Mouse (Mus musculus) gastrocnemius, postnatal 10 days (tissue): ENCODE measurements at regions not wholly inside any gene's neighbourhood (a gene's known extent, or its start where the extent isn't known, plus 50 kb on each side); places are given as distances from the start of the nearest gene placed in this dataset.

Experiments used
- DNase-seq: peaks from one replicate; pipeline ENCODE4 v3.0.0; 2021; ENCODE audit warnings: mixed read lengths

DNA sequence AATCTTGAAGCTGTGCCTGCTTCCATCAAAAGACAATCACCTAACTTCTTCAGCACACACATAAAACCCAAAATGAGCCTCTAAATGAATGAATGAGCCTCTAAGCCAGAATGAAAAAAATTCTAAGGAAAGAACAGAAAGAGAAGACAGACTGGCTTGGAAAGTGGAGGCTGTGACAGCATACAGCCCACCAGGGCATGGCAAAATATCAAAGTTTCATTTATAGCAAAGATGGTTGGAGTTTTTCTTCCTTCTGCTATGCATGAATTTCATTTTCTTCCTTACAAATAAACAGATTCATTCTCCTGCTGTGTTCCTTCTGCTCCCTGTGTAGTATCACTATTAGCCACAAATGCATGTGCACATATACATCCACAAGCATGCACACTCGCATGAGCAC, 247.7 kb upstream of the Spred2 start:
- no peak for DNase-seq

DNA sequence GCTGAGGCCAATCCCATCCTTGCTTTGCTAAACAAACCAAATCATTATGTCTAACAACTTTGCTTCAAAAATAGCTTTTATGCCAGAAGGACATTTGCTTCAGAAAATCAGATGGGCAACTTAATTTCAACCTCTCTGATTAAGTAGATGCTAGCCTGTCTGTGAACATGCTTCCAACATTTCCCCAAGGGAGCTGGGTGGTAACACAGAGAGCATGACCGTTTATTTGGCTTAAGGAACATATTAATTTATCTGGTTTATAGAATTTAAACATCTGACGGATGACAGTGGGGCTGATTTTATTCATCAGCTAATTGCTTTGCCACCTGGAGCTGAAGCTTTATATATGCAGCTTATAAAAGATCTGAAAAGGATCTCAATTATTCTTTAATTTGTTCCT, 245.1 kb upstream of the Spred2 start:
- no peak for DNase-seq

DNA sequence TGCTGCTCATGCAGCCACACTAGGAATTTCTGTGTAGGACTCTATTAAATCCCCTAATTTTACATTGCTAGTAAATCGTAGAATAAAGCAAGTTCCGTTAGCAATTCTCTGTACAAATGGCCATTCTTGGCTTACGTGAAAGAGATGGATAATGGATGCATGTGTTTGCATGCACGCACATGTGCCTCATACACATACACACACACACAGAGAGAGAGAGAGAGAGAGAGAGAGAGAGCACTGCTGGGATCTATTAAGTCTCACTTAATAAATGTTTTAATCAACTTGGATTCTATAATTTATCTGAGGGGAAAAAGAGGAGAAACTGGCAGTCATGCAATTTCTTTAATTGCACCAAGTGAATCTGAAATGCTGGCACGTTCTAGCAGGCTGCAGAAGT, 244.5 kb upstream of the Spred2 start:
- DNase-seq: no peak

- DNase-seq: no peak
These were observed 223.0 kb upstream of the Spred2 start for GRCm38 (mm10) chr11:19701198-19701597.

- DNase-seq: peak; percentile 17
These were observed 215.4 kb upstream of the Spred2 start for GRCm38 (mm10) chr11:19708821-19709220.

DNA sequence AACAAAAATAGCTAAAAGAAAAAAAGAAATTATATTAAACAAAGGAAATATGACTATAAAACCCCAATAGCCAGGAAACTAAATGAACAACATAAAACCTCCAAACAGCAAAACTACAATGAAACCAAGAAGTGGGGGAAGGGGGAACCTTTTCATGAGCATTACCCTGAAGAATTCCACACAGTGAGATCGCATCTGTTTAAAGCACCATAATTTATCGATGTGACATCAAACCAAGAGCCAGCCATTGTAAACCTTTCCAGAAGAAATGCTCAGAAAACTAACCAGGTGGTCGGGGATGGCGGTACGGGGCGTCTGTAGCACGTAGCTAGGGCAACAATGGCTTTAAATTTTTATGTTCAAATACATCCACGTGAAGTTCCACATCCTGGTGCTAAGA, 214.8 kb upstream of the Spred2 start:
- no peak for DNase-seq

- DNase-seq: no peak
These were observed 211.1 kb upstream of the Spred2 start for GRCm38 (mm10) chr11:19713091-19713490.

DNA sequence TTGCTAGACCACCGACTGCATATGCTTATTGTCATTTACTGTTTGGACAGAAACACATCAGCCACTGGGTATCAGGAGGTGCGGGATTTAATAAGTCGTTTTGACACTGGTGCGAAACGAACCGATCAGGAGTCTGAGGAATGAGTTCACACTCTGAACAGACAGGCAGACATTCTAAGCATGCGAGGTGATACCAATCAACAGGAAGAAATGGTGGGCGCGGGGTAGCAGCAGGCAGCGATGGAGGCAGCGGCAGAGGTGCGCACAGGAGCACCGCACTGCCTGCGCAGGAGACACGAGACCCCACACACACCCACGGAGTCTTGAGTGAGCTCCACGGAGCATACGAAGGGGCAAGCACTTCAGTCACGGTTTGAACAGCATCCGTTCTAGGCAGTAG, 210.6 kb upstream of the Spred2 start:
- DNase-seq: no peak

- no peak for DNase-seq
These were observed 210.0 kb upstream of the Spred2 start for GRCm38 (mm10) chr11:19714211-19714610.

GRCm38 (mm10) chr11:19714888-19715595, 209.1 kb upstream of the Spred2 start:
- DNase-seq: no peak

GRCm38 (mm10) chr11:19718165-19718564, 206.0 kb upstream of the Spred2 start:
- DNase-seq: no peak

DNA sequence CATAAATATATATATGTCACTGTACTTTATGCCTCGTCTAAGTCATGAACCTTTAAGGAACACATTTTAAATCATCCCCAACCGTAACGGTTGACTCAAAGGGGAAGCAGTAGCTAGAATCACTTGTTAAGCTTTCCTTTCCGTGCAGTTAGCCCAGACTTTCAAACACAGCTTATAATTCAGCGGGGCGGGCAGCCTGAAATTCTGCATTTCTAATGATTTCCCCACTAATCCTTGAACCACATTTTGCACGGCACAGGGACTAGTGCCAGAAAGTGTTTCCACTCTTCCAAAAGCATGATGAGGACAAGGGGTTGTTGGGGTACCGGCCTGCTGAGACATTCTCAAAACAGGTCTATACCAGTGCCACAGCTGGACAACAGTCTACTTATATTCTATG, 195.1 kb upstream of the Spred2 start:
- DNase-seq: no peak

GRCm38 (mm10) chr11:19730747-19731146, 193.4 kb upstream of the Spred2 start:
- no peak for DNase-seq

DNA sequence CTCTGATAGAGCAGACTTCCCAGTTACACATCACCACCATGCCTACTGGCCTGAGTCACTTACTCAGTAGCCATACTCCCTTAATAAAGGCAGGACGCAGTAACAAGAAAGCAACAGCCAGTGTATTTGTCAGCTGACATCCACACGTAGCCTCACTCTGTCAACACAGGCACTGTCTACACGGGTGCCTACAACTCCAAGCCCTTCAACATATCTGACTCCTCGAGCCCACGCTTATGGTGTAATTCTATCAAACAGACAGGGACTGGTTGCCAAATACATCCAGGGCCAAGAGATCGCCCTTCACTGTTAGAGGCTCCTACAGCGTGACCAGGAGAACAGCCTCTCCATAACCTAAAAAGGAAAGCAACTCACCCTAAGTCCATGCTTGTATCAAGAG, 188.1 kb upstream of the Spred2 start:
- DNase-seq: no peak

GRCm38 (mm10) chr11:19736926-19737325, 187.2 kb upstream of the Spred2 start:
- no peak for DNase-seq

- no peak for DNase-seq
These were observed 186.8 kb upstream of the Spred2 start for GRCm38 (mm10) chr11:19737331-19737730.

DNA sequence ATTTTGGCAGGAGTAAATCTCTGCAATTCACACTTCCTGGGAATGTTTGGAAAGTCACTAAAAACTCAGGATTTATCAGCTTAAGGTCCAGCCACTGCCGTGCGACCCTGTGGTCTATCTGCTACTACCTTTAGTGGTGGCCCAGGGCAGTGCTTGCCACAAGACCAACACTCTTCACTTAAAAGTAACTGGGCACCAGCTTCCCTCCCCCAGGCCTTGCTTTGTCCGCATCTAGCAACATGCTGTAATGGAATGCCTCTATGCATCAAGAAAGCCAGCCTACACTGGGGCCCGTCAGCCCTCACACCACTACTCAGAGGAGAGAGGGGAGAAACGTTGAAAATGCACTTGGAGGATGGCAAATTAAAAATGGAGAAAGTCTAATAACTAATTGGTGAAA, 186.4 kb upstream of the Spred2 start:
- no peak for DNase-seq

GRCm38 (mm10) chr11:19739527-19740151, 184.5 kb upstream of the Spred2 start:
- DNase-seq: no peak

DNA sequence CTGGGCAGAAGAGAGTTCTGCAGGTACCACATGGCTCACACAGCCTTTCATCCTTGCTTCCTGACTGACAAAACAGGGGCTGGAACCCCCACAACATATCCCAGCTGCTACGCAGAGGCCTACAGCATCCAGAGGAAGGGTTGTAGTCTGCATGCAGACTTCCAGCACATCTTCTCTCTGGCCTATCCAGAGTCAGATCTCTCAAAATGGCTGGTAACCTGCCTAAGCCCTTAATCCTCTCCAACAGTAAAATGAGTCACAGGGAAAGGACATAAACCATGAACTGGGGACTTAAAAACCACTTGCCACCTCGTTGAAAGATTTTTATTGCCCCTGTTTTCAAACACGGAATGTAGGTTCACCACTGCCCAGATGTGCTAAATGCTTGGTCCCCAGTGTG, 183.6 kb upstream of the Spred2 start:
- no peak for DNase-seq

DNA sequence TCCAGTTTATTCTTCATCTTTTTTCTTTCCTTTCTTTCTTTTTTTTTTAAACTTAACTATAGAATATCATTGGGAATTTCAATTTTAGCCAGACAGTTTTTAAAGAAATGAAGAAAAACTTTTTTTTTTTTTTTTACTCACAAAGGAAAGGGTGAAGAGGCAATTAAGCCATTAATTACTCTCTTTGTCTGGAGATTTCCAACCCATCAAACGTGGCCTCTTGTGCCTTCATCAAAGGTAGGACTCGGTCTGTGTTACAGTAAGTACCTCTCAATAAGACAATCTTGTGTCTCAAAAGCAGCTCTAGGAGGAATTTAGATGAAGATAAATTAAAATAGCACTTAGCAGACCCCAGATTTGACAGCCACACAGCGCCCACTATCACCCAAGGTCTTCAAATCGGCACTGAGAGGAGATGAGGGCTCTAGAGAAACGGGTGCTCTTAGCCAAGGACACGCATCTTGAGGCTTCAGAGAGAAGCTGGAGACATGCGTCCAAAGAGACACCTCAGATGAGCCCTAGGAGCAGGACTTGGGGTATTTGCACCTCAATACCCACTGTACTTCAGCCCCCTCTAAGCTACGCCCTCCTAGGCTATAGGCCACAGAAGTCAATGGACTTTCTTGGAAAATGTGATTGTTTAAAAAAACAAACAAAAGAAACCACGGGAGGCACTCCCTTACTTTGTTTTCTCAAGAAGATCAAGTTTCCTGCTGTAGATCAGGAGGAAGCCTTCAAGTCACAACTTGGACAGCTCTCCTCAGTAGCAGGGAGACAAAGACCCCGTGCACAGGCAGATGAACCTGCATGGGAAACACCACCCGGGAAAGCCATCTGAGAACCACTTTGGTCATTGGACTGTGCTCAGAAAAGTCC, 176.8 kb upstream of the Spred2 start:
- DNase-seq: no peak

- no peak for DNase-seq
These were observed 176.1 kb upstream of the Spred2 start for GRCm38 (mm10) chr11:19747973-19748559.

DNA sequence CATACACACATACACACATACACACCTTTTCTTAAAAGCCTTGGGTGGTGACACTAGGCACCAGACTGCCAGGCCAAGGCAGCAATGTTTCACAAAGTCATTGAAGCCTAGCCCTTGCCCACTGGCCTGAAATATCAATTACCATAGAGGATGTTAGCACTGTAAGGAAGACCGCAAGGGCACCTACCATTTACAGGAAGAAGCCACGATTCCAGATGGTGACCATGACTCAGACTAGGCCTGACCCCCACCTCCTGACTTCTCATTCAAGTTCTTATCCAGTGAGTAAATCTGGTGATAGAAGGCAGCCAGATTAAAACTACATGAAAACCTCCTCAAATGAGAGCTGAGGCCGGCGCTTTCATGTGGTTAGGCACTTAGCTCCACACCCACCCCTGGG, 165.3 kb upstream of the Spred2 start:
- DNase-seq: no peak
